Mouse (Mus musculus) gastrocnemius, postnatal 10 days (tissue): Measurements from ENCODE around the gene Mtnr1a. TPM values are rescaled to one million over a fixed set of nuclear protein-coding genes. Genes with fewer than 3 reads are reported as not detected.
"Not testable (repeated sequence)": the region's sequence is repeated elsewhere in the genome, so short reads cannot be mapped to it uniquely, and the experiment has no call there.

Experiments
- DNase-seq: peaks from one replicate; pipeline ENCODE4 v3.0.0; 2021; ENCODE audit warnings: mixed read lengths
- long read RNA-seq, 2 experiments: library from polyadenylated mRNA; stranded (forward); transcript quantifications; one replicate each; pipeline ENCODE4 v2.0.0; 2021
- total RNA-seq, 2 experiments: library from RNA; stranded (reverse); gene quantifications; 2 replicates each; pipeline ENCODE4 v1.2.3; 2021

Mtnr1a gene
- total RNA-seq = not detected
- long read RNA-seq, experiment 1 = 0 reads
- long read RNA-seq, experiment 2 = 0 reads

- DNase-seq = peak; percentile 96
Observed at GRCm38 (mm10) chr8:45068759-45069386, at the start of gene Mtnr1a. Mtnr1a (plus strand) TSS chr8:45069137.

- no peak for DNase-seq
Observed at GRCm38 (mm10) chr8:45019241-45019640, 49.7 kb upstream of the Mtnr1a start.

DNA sequence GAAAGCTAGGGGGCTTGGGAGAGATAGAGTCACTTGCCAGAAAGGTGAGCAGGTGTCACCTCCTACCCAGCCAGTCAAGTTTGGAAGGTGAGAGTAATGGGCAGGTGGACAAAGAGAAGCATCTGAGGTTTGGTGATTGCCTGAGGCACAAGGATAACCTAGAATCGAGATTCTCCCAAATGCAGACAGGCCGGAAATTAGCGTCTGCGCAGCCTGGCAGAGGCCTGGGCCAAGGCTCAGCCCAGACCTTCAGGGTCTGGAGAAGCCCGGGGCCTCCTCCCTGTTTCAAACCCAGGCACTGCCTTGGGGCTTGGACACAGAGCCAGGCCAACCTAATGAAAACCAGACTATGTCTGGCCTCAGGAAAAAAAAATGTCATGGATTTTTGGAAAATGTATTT, 47.8 kb upstream of the Mtnr1a start:
- DNase-seq = peak; percentile 22

GRCm38 (mm10) chr8:45021911-45022665, 46.8 kb upstream of the Mtnr1a start:
- no peak for DNase-seq

DNA sequence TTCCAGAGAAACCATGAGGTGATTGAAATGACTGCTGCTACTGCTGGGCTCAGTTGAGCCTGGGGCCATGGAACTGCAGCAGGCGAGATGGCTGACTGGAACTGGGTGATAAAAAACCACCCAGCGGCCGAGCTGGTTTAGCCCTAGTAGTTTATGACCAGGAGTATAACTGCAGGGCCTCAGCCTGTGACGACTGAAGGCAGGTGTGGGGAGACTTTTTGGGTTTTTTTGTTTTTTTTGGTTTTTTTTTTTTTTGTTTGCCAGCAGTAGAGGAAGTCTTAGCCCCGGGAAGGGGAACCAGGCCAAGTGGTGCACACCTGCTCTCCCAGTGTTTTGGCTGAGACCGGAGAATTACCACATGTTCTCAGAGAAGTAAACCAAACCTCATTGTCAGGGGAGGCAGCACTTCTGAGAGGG, 40.8 kb upstream of the Mtnr1a start:
- no peak for DNase-seq

DNA sequence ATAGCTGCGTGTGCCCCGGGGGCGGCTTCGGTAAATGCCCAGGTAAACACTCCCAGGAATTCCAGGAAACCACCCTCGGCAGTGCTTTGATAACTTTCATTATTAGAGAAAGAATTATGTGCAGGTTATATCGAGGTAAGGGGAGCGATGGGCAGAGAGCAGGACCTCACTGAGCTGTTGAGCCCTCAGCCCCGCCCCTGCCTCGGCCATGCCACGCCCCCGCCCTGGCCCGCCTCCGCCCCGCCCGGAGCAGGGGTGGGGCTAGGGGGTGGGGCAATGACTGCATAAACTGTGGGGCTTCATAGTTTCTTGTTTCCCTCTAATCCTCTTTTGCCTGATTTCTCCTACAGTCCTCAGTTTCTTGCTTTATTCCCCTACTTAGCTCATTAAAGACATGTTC, 30.6 kb upstream of the Mtnr1a start:
- DNase-seq = no peak

GRCm38 (mm10) chr8:45044160-45044559, 24.8 kb upstream of the Mtnr1a start:
- no peak for DNase-seq

GRCm38 (mm10) chr8:45050451-45050850, 18.5 kb upstream of the Mtnr1a start:
- no peak for DNase-seq

DNA sequence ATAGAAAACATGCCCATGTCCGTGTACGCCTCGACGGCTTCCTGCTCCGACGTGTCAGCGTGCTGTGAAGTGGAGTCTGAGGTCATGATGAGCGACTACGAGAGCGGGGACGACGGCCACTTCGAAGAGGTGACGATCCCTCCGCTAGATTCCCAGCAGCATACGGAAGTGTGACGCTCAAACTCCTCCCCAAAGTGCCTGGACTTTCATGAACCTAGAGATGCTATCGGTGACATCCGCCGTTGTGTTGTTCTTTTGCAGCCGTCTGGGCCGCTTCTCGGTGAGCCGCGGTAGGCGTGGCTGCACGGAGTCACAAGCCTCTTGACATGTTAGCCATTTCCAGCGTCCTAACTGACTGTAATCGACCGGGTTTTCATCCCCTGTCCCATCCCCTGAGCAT, 17.7 kb upstream of the Mtnr1a start:
- DNase-seq = no peak

GRCm38 (mm10) chr8:45052205-45052604, 16.7 kb upstream of the Mtnr1a start:
- DNase-seq = no peak

DNA sequence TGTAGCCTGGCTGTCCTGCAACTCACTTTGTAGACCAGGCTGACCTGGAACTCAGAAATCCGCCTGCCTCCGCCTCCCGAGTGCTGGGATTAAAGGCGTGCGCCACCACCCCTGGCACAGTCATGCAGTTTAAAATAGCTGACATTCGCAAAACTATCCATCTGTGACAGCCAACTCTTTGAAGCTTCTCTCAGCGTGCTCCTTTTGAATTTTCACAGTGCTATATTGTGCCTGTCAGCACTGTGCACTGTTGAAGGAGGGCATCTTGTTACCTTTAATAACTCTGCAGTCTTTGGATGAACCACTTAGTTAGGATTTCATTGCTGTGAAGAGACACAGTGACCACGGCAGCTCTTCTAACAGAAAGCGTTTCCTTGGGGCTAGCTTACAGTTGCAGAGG, 16.3 kb upstream of the Mtnr1a start:
- no peak for DNase-seq

- DNase-seq = no peak
Observed at GRCm38 (mm10) chr8:45055500-45055899, 13.4 kb upstream of the Mtnr1a start.

DNA sequence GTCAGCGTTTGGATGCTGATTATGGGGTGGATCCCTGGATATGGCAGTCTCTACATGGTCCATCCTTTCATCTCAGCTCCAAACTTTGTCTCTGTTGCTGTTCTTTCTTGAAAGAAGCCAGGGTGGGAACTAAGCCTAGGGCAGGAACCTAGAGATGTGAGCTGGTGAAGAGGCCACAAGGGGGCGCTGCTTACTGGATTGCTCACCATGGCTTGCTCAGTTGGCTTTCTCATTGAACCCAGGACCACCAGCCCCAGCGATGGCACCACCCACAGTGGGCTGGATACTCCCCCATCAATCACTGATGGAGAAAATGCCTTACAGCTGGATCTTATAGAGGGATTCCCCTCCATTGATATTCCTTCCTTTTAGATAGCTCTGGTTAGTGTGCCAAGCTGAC, 12.1 kb upstream of the Mtnr1a start:
- DNase-seq = no peak

DNA sequence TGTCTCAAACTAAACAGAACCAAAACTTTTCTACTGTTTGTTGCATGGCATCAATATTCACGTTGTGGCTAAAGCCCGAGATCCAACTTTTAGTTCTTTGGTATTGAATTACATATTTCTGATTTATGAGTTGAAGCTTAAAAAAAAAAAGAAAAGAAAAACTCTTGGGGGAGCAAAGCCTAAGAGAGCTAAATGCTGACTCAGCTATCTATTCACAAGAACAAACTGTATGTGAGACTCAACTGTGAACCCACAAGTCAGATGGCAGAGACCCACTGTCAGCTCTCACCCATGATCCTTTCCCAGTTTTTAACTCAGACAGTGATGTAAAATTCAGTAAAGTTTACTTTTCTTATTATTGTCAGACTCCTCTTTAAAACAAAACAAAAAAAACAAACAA, 8.9 kb upstream of the Mtnr1a start:
- DNase-seq = no peak

DNA sequence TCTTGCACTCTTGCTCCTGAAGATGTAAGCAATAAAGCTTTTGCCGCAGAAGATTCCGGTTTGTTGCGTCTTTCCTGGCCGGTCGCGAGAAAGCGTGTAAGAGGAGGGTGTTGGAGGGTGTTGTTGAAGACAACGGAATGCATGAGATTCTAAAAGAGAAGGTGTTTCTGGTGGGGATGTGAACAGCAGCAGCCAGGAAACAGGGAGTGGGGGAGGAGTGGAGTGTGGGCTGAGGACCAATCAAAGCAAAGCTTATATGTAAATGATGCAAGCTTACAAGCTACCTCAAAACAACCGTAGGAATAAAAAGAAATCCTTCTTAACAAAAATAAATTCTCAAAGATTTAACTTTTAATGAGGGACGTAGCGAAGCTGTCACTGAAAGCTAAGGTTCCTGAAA, 6.6 kb upstream of the Mtnr1a start:
- DNase-seq = no peak

- no peak for DNase-seq
Observed at GRCm38 (mm10) chr8:45062982-45063924, 5.7 kb upstream of the Mtnr1a start.

- no peak for DNase-seq
Observed at GRCm38 (mm10) chr8:45064197-45064869, 4.6 kb upstream of the Mtnr1a start.

DNA sequence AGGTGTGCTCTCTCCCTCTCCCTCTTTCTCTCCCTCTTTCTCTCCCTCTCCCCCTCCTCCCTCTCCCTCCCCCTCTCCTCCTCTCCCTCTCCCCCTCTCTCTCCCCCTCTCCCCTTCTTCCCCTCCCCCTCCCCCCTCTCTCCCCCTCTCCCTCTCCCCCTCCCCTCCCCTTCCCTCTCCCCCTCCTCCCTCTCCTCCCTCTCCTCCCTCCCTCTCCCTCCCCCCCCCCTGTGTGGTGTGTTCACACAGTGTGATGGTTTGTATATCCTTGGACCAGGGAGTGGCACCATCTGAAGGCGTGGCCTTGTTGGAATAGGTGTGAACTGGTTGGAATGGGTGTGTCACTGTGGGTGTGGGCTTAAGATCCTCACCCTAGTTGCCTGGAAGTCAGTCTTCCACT, 3.5 kb upstream of the Mtnr1a start:
- DNase-seq = not testable (repeated sequence)

DNA sequence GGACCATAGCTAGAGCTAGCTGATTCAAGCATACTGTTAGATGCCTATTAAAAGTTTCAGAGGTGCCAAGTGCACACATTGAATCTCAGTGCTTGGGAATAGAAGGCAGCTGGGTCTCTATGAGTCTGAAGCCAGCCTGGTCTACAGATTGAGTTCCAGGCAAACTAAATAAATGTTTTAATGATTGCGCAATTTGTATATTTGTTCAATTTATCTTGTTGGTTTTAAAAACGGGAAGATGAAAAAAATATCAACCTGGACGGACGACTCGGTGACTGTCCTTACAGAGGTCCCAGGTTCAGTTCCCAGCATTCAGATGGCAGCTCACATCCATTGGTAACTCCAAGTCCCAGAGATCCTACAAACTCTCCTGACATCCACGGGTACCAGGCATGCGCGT, 2.0 kb downstream of the Mtnr1a start:
- DNase-seq = no peak

DNA sequence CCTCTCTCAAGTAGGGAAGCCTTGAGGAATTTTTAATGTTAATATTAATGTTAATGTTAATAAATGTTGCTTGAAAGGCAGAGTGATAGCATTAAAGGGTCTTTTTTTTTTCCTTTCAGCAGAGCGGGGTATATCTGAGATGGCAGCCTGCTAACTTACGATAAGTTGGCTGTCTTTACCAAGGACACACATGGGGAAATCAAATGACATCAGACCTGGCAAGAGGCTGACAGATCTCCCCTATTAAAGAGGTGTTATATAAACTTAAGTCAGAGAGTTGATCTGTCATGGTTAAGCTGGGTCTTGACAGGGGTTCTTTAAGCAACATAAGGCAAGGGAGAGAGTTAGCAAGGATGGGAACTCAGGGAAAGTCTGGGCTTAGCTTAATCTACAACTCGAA, 11.9 kb downstream of the Mtnr1a start:
- no peak for DNase-seq

- no peak for DNase-seq
Observed at GRCm38 (mm10) chr8:45093599-45093998, 24.7 kb downstream of the Mtnr1a start.

GRCm38 (mm10) chr8:45109371-45110063, 40.6 kb downstream of the Mtnr1a start:
- no peak for DNase-seq
